Mouse (Mus musculus) spleen, adult 2 months (tissue): ENCODE data around the gene Gbx2. TPM values are rescaled to one million over a fixed set of nuclear protein-coding genes. Genes with fewer than 3 reads are reported as not detected.

Experiments
- DNase-seq, 2 experiments: peaks; one replicate each; pipeline versions ENCODE4 v3.0.0 to v3.0.0-alpha.2; 2012 to 2021; ENCODE audit warnings: low spot score in 2 of 2, low read depth in 1 of 2
- H3K27ac ChIP-seq: fragments of 200-500 bp; 2 replicates; pipeline ENCODE4 v1.5.1; 2012; ENCODE audit warnings: low read length, inconsistent platforms; ENCODE audit not compliant: insufficient read depth
- H3K27me3 ChIP-seq: fragments of 200-500 bp; 2 replicates; pipeline ENCODE4 v1.6.1; 2012; ENCODE audit warnings: mild to moderate bottlenecking, moderate library complexity, low read length, inconsistent platforms; ENCODE audit not compliant: control insufficient read depth, insufficient read depth
- H3K36me3 ChIP-seq: fragments of 200-500 bp; 2 replicates; pipeline ENCODE4 v1.6.1; 2012; ENCODE audit warnings: mild to moderate bottlenecking, low read length, inconsistent platforms; ENCODE audit not compliant: control insufficient read depth, insufficient read depth
- H3K4me1 ChIP-seq: fragments of 200-500 bp; 2 replicates; pipeline ENCODE4 v1.6.1; 2011; ENCODE audit warnings: inconsistent platforms; ENCODE audit not compliant: control insufficient read depth, insufficient read depth, insufficient read length
- H3K4me3 ChIP-seq: fragments of 200-500 bp; 2 replicates; pipeline ENCODE4 v1.5.1; 2011; ENCODE audit warnings: mild to moderate bottlenecking, inconsistent platforms; ENCODE audit not compliant: insufficient read depth, insufficient read length; ENCODE audit errors: extremely low read depth
- CTCF ChIP-seq: fragments of 200-500 bp; IDR thresholded peaks from 2 replicates; pipeline ENCODE4 v1.5.1; 2011; ENCODE audit warnings: mild to moderate bottlenecking, inconsistent platforms; ENCODE audit not compliant: insufficient read depth, insufficient read length, insufficient replicate concordance; ENCODE audit errors: extremely low read depth
- POLR2A ChIP-seq: fragments of 200-500 bp; IDR thresholded peaks from 2 replicates; pipeline ENCODE4 v1.6.1; 2011; ENCODE audit warnings: low read depth, low read length, inconsistent platforms
- WGBS: fragments of 180-500 bp; shearing (Covaris S2); methylation state at CpG from one replicate; pipeline ENCODE4 v1.1.7; 2018; 5-methylcytosine and 5-hydroxymethylcytosine counted together
- polyA plus RNA-seq: library from polyadenylated mRNA; depleted of rRNA; stranded (reverse); fragments of >200 nt; gene quantifications from 2 replicates; pipeline ENCODE4 v1.2.3, GENCODE M21; 2012

Gene Gbx2
- polyA plus RNA-seq, 1 experiment = 1.5 TPM

GRCm38 (mm10) chr1:89930551-89930950, 428 bp downstream of the Gbx2 start:
- no peak for DNase-seq
- Histone ChIP-seq H3K27ac (no peak overlapping the region), H3K27me3 (peaks cover 13% of the 10 kb centered on the region), H3K4me3 (no peak overlapping the region), H3K4me1 (peaks cover 10% of the 10 kb centered on the region; the same call in 1 of the 2 replicates), H3K36me3 (no peaks in the 10 kb centered on the region)
- WGBS = 3% methylated on average over 45 of the region's 45 CpGs
- TF ChIP-seq CTCF (no peak), POLR2A (no peak)

- H3K27me3 ChIP-seq = peaks cover 13% of the 10 kb centered on the region
- H3K4me3 ChIP-seq = no peak overlapping the region; the same call in 1 of the 2 replicates
- no peak for TF ChIP-seq POLR2A
- TF ChIP-seq CTCF = no peak
- DNase-seq = no peak
- WGBS = 2% methylated on average over 55 of the region's 55 CpGs
- no peaks in the 10 kb centered on the region for H3K36me3 ChIP-seq
- H3K27ac ChIP-seq = no peak overlapping the region
- H3K4me1 ChIP-seq = peaks cover 10% of the 10 kb centered on the region; the same call in 1 of the 2 replicates
Measured at GRCm38 (mm10) chr1:89929721-89930505, 1.1 kb downstream of the Gbx2 start.

- H3K36me3 ChIP-seq = no peaks in the 10 kb centered on the region
- no peak overlapping the region for H3K4me3 ChIP-seq
- peaks cover 13% of the 10 kb centered on the region for H3K27me3 ChIP-seq
- DNase-seq = no peak
- peaks cover 10% of the 10 kb centered on the region; the same call in 1 of the 2 replicates for H3K4me1 ChIP-seq
- TF ChIP-seq POLR2A = no peak
- TF ChIP-seq CTCF = no peak
- WGBS = 28% methylated on average over 6 of the region's 6 CpGs
- H3K27ac ChIP-seq = no peak overlapping the region
Measured at GRCm38 (mm10) chr1:89929181-89929580, 1.8 kb downstream of the Gbx2 start.

- TF ChIP-seq POLR2A (no peak), CTCF (no peak)
- no peak for DNase-seq
- Histone ChIP-seq H3K4me3 (no peak overlapping the region), H3K4me1 (peaks cover 10% of the 10 kb centered on the region; the same call in 1 of the 2 replicates), H3K27me3 (peaks cover 13% of the 10 kb centered on the region), H3K36me3 (no peaks in the 10 kb centered on the region), H3K27ac (no peak overlapping the region)
- 76% methylated on average over 25 of the region's 25 CpGs for WGBS
Measured at GRCm38 (mm10) chr1:89928676-89929075, 2.3 kb downstream of the Gbx2 start.

- Histone ChIP-seq H3K27ac (no peak overlapping the region), H3K4me3 (no peak overlapping the region), H3K27me3 (peaks cover 13% of the 10 kb centered on the region), H3K4me1 (peaks cover 10% of the 10 kb centered on the region; the same call in 1 of the 2 replicates), H3K36me3 (no peaks in the 10 kb centered on the region)
- 3% methylated on average over 36 of the region's 36 CpGs for WGBS
- no peak for TF ChIP-seq CTCF
- TF ChIP-seq POLR2A = no peak
- no peak for DNase-seq
Measured at GRCm38 (mm10) chr1:89927061-89927661, 3.8 kb downstream of the Gbx2 start.

- TF ChIP-seq POLR2A (no peak), CTCF (no peak)
- Histone ChIP-seq H3K4me3 (no peak overlapping the region), H3K4me1 (peaks cover 10% of the 10 kb centered on the region; the same call in 1 of the 2 replicates), H3K27me3 (peaks cover 13% of the 10 kb centered on the region), H3K27ac (no peak overlapping the region), H3K36me3 (no peaks in the 10 kb centered on the region)
- no peak for DNase-seq
- WGBS = 42% methylated on average over 9 of the region's 9 CpGs
Measured at GRCm38 (mm10) chr1:89926583-89927060, 4.4 kb downstream of the Gbx2 start.
